Mouse (Mus musculus) cortical plate, adult 2 months (tissue): Measurements from ENCODE around the gene Hdac9. TPM values are rescaled to one million over a fixed set of nuclear protein-coding genes. Genes with fewer than 3 reads are reported as not detected.
"Not testable (repeated sequence)": the region's sequence is repeated elsewhere in the genome, so short reads cannot be mapped to it uniquely, and the experiment has no call there.

Experiments
- H3K27ac ChIP-seq: fragments of 200-500 bp; 2 replicates; pipeline ENCODE4 v1.5.1; 2012; ENCODE audit warnings: low read length, control low read depth, inconsistent platforms; ENCODE audit not compliant: insufficient read depth
- H3K4me1 ChIP-seq: fragments of 200-500 bp; 2 replicates; pipeline ENCODE4 v1.6.1; 2011; ENCODE audit warnings: low read length; ENCODE audit not compliant: control insufficient read depth, insufficient read depth
- H3K4me3 ChIP-seq: fragments of 200-500 bp; 2 replicates; pipeline ENCODE4 v1.5.1; 2011; ENCODE audit warnings: mild to moderate bottlenecking, low read length, control low read depth; ENCODE audit not compliant: insufficient read depth
- CTCF ChIP-seq: fragments of 200-500 bp; IDR thresholded peaks from 2 replicates; pipeline ENCODE4 v1.5.1; 2011; ENCODE audit warnings: mild to moderate bottlenecking, control low read depth, low read length; ENCODE audit not compliant: insufficient read depth; ENCODE audit errors: extremely low read depth
- POLR2A ChIP-seq: fragments of 200-500 bp; IDR thresholded peaks from 2 replicates; pipeline ENCODE4 v1.6.1; 2011; ENCODE audit warnings: mild to moderate bottlenecking, low read length, control low read depth; ENCODE audit not compliant: insufficient read depth; ENCODE audit errors: extremely low read depth
- polyA plus RNA-seq: library from polyadenylated mRNA; depleted of rRNA; stranded (reverse); fragments of >200 nt; gene quantifications from 2 replicates; pipeline ENCODE4 v1.2.3, GENCODE M21; 2012

Gene Hdac9
- polyA plus RNA-seq, 1 experiment = 23.8 TPM

- Histone ChIP-seq H3K4me1 (no peaks in the 10 kb centered on the region), H3K4me3 (no peak overlapping the region), H3K27ac (no peak overlapping the region)
- peak; percentile 46 for TF ChIP-seq CTCF
- TF ChIP-seq POLR2A = no peak
Observed at GRCm38 (mm10) chr12:34451198-34451597, 465.7 kb downstream of the Hdac9 start.

- H3K4me1 ChIP-seq, H3K4me3 ChIP-seq, H3K27ac ChIP-seq: not testable (repeated sequence)
Observed at GRCm38 (mm10) chr12:34444724-34445123, 472.2 kb downstream of the Hdac9 start.

- no peak overlapping the region for H3K27ac ChIP-seq
- peaks cover 2% of the 10 kb centered on the region; the same call in 1 of the 2 replicates for H3K4me1 ChIP-seq
- TF ChIP-seq POLR2A (no peak), CTCF (no peak)
- H3K4me3 ChIP-seq = no peak overlapping the region
Observed at GRCm38 (mm10) chr12:34440930-34441329, 476.0 kb downstream of the Hdac9 start.

DNA sequence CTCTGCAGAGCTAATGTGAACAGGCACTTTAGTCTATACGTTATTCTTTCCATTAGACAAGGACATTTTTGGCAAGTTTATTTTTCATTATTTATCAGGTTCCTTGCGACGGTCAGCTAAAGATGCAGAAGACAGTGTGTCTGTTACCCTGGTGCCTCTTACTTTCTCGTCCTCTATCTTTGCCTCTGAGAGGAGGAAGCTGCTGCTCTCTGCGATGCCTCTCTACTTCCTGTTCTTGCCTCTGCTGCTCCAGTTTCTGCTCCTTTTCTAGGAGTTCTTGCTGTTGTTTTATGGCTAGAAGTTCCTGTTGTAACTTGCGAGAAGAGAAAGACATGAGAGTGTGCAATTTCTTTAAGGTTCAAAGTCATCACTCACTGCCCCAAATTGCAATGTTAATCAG, 484.0 kb downstream of the Hdac9 start:
- TF ChIP-seq POLR2A (no peak), CTCF (no peak)
- no peaks in the 10 kb centered on the region for H3K4me1 ChIP-seq
- H3K4me3 ChIP-seq = no peak overlapping the region
- no peak overlapping the region for H3K27ac ChIP-seq

DNA sequence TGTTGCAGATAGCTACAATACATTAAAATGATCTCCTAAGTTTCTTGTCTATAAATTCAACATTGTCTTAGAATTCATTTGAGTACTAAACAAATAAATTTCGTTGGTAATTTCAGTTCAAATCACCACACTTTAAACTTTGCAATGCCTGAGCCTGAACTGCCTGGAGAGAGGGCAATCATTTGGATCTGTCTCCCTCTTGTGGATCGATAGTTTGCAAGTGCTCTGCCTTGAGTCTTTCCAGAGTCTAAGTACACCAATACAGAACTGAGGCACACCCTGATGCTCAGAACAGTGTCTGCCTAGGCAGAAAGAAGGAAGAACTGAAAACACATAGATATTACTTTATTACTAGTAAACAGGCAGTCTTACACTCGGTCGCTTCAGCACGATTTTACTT, 484.4 kb downstream of the Hdac9 start:
- Histone ChIP-seq H3K4me3 (no peak overlapping the region), H3K27ac (no peak overlapping the region), H3K4me1 (no peaks in the 10 kb centered on the region)
- TF ChIP-seq CTCF (peak; percentile 69), POLR2A (no peak)

GRCm38 (mm10) chr12:34431832-34432231, 485.1 kb downstream of the Hdac9 start:
- Histone ChIP-seq H3K4me1 (no peaks in the 10 kb centered on the region), H3K4me3 (no peak overlapping the region), H3K27ac (no peak overlapping the region)
- TF ChIP-seq CTCF (no peak), POLR2A (no peak)

DNA sequence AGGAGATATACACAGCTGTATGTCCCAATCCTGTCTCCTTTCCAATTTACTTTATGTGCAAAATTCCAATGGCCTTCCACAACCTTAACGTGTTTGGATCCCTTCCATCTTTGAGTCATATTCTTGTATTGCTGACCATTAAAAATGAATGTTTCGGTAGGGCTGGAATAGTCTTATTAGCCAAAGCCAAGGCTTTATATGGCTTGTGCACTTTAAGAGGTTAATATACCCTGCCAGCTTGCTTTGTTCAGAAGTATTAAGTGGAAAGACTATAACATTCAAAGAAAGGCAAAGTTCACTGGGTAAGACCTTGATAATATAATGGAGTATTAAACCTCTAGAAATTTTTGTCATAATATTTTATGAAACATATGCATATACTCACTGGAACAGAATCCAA, 491.4 kb downstream of the Hdac9 start:
- H3K4me3 ChIP-seq = no peak overlapping the region
- TF ChIP-seq CTCF = no peak
- TF ChIP-seq POLR2A = no peak

GRCm38 (mm10) chr12:34408139-34408538, 508.8 kb downstream of the Hdac9 start:
- TF ChIP-seq CTCF (no peak), POLR2A (no peak)

More for the DNA sequence above, 491.4 kb downstream of the Hdac9 start:
- Histone ChIP-seq H3K4me1 (no peaks in the 10 kb centered on the region), H3K27ac (no peak overlapping the region)

GRCm38 (mm10) chr12:34407143-34407542, 509.8 kb downstream of the Hdac9 start:
- H3K4me3 ChIP-seq = no peak overlapping the region
- no peak overlapping the region for H3K27ac ChIP-seq
- H3K4me1 ChIP-seq = no peaks in the 10 kb centered on the region
- TF ChIP-seq CTCF (no peak), POLR2A (no peak)

More at GRCm38 (mm10) chr12:34408139-34408538, 508.8 kb downstream of the Hdac9 start:
- H3K4me3 ChIP-seq = no peak overlapping the region
- H3K27ac ChIP-seq = no peak overlapping the region
- H3K4me1 ChIP-seq = no peaks in the 10 kb centered on the region

- no peaks in the 10 kb centered on the region for H3K4me1 ChIP-seq
- no peak overlapping the region for H3K27ac ChIP-seq
- TF ChIP-seq CTCF (no peak), POLR2A (no peak)
- H3K4me3 ChIP-seq = no peak overlapping the region
Observed at GRCm38 (mm10) chr12:34402065-34402464, 514.8 kb downstream of the Hdac9 start.

GRCm38 (mm10) chr12:34398611-34399010, 518.3 kb downstream of the Hdac9 start:
- TF ChIP-seq POLR2A = no peak
- no peak for TF ChIP-seq CTCF
- H3K4me3 ChIP-seq = no peak overlapping the region
- H3K4me1 ChIP-seq = no peaks in the 10 kb centered on the region
- H3K27ac ChIP-seq = no peak overlapping the region
